ENCODE assay signal across 25 mouse cellular contexts in genomic region chr14:14101296-14101695, GRCm38 (mm10). TPM values are rescaled to one million over a fixed set of nuclear protein-coding genes. Genes with fewer than 3 reads are reported as not detected.
DNase-seq lines count a peak whose midpoint lies in the region; ATAC-seq and TF ChIP-seq lines count a peak whose summit lies in the region.
"Had no signal": no experiment of that assay in that cellular context is flagged by ENCODE, and none has a peak within 500 bp of the region (broad histone marks: within the 10 kb centered on the region; RNA-seq: fewer than 3 reads in every experiment).

No protein-coding gene starts in this region.

- H3K9me3 ChIP-seq in intestine, postnatal 0 days (ENCODE audit: control insufficient read depth): no peaks in the 10 kb centered on the region
- H3K9me3 ChIP-seq in intestine, embryonic 15.5 days: no peaks in the 10 kb centered on the region
- H3K9me3 ChIP-seq: embryonic facial prominence, embryonic 10.5 days; embryonic facial prominence, embryonic 13.5 days; forebrain, embryonic 12.5 days; forebrain, embryonic 15.5 days; heart, embryonic 13.5 days had no signal

- H3K9ac ChIP-seq in intestine, postnatal 0 days (ENCODE audit: low read depth, low read length): no peak overlapping the region
- H3K9ac ChIP-seq in intestine, embryonic 15.5 days: no peak overlapping the region
- H3K9ac ChIP-seq: embryonic facial prominence, embryonic 13.5 days; forebrain, embryonic 12.5 days; forebrain, embryonic 15.5 days; heart, embryonic 13.5 days; hindbrain, embryonic 14.5 days had no signal

- no peak for ATAC-seq in intestine, postnatal 0 days
- no peak for ATAC-seq in intestine, embryonic 15.5 days
- ATAC-seq: activated CD4-positive, CD25-positive, alpha-beta regulatory T cell, adult 4 months; forebrain, embryonic 15.5 days had no signal

- no peaks in the 10 kb centered on the region for H3K4me1 ChIP-seq in intestine, postnatal 0 days (replicated peaks; ENCODE audit: control insufficient read depth, insufficient read depth, low read length)
- no peaks in the 10 kb centered on the region for H3K4me1 ChIP-seq in intestine, embryonic 15.5 days (replicated peaks)
- peaks cover 9% of the 10 kb centered on the region; the same call in 1 of the 2 replicates for H3K4me1 ChIP-seq in kidney, adult 2 months (ENCODE audit: control insufficient read depth, insufficient read depth, low read length)
- H3K4me1 ChIP-seq: embryonic facial prominence, embryonic 10.5 days; embryonic facial prominence, embryonic 13.5 days; forebrain, embryonic 12.5 days; heart, embryonic 13.5 days had no signal

- H3K27me3 ChIP-seq in intestine, postnatal 0 days (replicated peaks; ENCODE audit: control insufficient read depth, insufficient read depth, low read length): no peaks in the 10 kb centered on the region
- H3K27me3 ChIP-seq in intestine, embryonic 15.5 days (replicated peaks): no peaks in the 10 kb centered on the region
- H3K27me3 ChIP-seq in kidney, adult 2 months (replicated peaks; ENCODE audit: control insufficient read depth, insufficient read depth, low read length): no peaks in the 10 kb centered on the region
- H3K27me3 ChIP-seq: embryonic facial prominence, embryonic 13.5 days; forebrain, embryonic 12.5 days; forebrain, embryonic 15.5 days; heart, embryonic 13.5 days had no signal

- H3K4me3 ChIP-seq in intestine, postnatal 0 days (ENCODE audit: low read depth, low read length): no peak overlapping the region
- no peak overlapping the region for H3K4me3 ChIP-seq in intestine, embryonic 15.5 days (replicated peaks)
- peak overlapping the region; percentile 38 for H3K4me3 ChIP-seq in kidney, adult 2 months (ENCODE audit: insufficient read depth, low read depth, low read length)
- H3K4me3 ChIP-seq: embryonic facial prominence, embryonic 10.5 days; embryonic facial prominence, embryonic 13.5 days; erythroblast, embryonic 14.5 days; forebrain, embryonic 12.5 days; forebrain, embryonic 15.5 days; heart, embryonic 13.5 days had no signal

- TF ChIP-seq CTCF in intestine, postnatal 0 days (IDR thresholded peaks at IDR 0.05; ENCODE audit: low read depth): no peak
- no peak for TF ChIP-seq CTCF in kidney, adult 2 months (conservative IDR thresholded peaks at IDR 0.05; ENCODE audit: insufficient read depth, insufficient read length, low read depth, low read length)

- H3K27ac ChIP-seq in intestine, postnatal 0 days (ENCODE audit: low read depth, low read length): peak overlapping the region; percentile 62
- no peak overlapping the region for H3K27ac ChIP-seq in intestine, embryonic 15.5 days
- H3K27ac ChIP-seq in kidney, adult 2 months (ENCODE audit: insufficient read depth, low read depth, low read length): peak overlapping the region; percentile 90
- H3K27ac ChIP-seq: embryonic facial prominence, embryonic 10.5 days; embryonic facial prominence, embryonic 13.5 days; forebrain, embryonic 12.5 days; forebrain, embryonic 15.5 days; heart, embryonic 13.5 days; hindbrain, embryonic 14.5 days had no signal

- H3K4me2 ChIP-seq in intestine, postnatal 0 days (replicated peaks; ENCODE audit: low read depth): no peak overlapping the region
- H3K4me2 ChIP-seq in intestine, embryonic 15.5 days (replicated peaks): no peak overlapping the region
- H3K4me2 ChIP-seq: embryonic facial prominence, embryonic 13.5 days; forebrain, embryonic 12.5 days; forebrain, embryonic 15.5 days; heart, embryonic 13.5 days; hindbrain, embryonic 14.5 days had no signal

- peak; percentile 82 for DNase-seq in kidney, adult 2 months
- DNase-seq in kidney, postnatal 10 days: no peak
- DNase-seq in kidney, adult 9 months: peak; percentile 71
- peak; percentile 24 for DNase-seq in kidney, postnatal 14 days
- DNase-seq in urinary bladder, postnatal 10 days (ENCODE audit: low spot score): no peak
- DNase-seq in embryo, embryonic 11 days: no peak
- DNase-seq: adrenal gland, adult 8-10 months; adrenal gland, postnatal 25 days; cerebellum, adult 11-12 months; cerebellum, adult 8-10 months; cerebellum, postnatal 25 days; gastrocnemius, postnatal 25 days; heart, adult 18-20 months; heart, postnatal 14 days; heart, postnatal 4 days had no signal

- no peak for TF ChIP-seq POLR2A in kidney, adult 2 months (IDR thresholded peaks at IDR 0.05; ENCODE audit: low read depth, low read length)

- WGBS in intestine, postnatal 0 days: 91% methylated on average over 9 of the region's 9 CpGs
- WGBS in intestine, embryonic 15.5 days: 93% methylated on average over 9 of the region's 9 CpGs
- 63% methylated on average over 9 of the region's 9 CpGs for WGBS in kidney, adult 2 months

- peaks cover 52% of the 10 kb centered on the region for H3K36me3 ChIP-seq in intestine, postnatal 0 days (ENCODE audit: control insufficient read depth, insufficient read depth)
- H3K36me3 ChIP-seq in intestine, embryonic 15.5 days: peaks cover 13% of the 10 kb centered on the region; the same call in 1 of the 2 replicates
- H3K36me3 ChIP-seq in kidney, adult 2 months (ENCODE audit: control insufficient read depth, insufficient read depth, low read length): peaks cover 4% of the 10 kb centered on the region

RNA-seq across cellular contexts. Expression of gene Psmd6, which starts 19.5 kb away (rescaled TPM):
- polyA plus RNA-seq in intestine, postnatal 0 days (2015; fragmentation: Nextera tagmentation; extraction: Ambion mirVana): 120 and 122 TPM in 2 replicates
- 211 and 224 TPM in 2 replicates for polyA plus RNA-seq in intestine, embryonic 15.5 days (2015; fragmentation: Nextera tagmentation; extraction: Ambion mirVana)
- 30.1 and 40.4 TPM in 2 replicates for polyA plus RNA-seq in kidney, adult 2 months (2012; rRNA removed)

Comparison
In these comparisons a context has a peak if more than half of its experiments do, and no peak if none do; other contexts are left out.
1. DNase-seq: peak in kidney, adult 2 months (single experiment), kidney, adult 9 months (single experiment) and kidney, postnatal 14 days (single experiment); none in kidney, postnatal 10 days (single experiment), urinary bladder, postnatal 10 days (single experiment) and embryo, embryonic 11 days (single experiment).